Mouse (Mus musculus): ENCODE data around the gene Fgf11. TPM values are rescaled to one million over a fixed set of nuclear protein-coding genes. Genes with fewer than 3 reads are reported as not detected.

The Fgf11 gene
- polyA plus RNA-seq, 1 experiment: 2.8 TPM

GRCm38 (mm10) chr11:69818871-69819270 is 17.2 kb upstream of the Fgf11 start:
- WGBS: 88% methylated on average over 8 of the region's 8 CpGs
- no peak for DNase-seq (ENCODE audit: low read depth, low spot score)

GRCm38 (mm10) chr11:69818365-69818764 is 16.7 kb upstream of the Fgf11 start, which contains the start of gene Spem2:
Gene Spem2, minus strand, starts transcription at chr11:69818465.
- WGBS: 76% methylated on average over 2 of the region's 2 CpGs
- no peak for DNase-seq (ENCODE audit: low read depth, low spot score)

- no peak for DNase-seq (ENCODE audit: low read depth, low spot score)
- WGBS: 37% methylated on average over 12 of the region's 12 CpGs
These were observed 14.9 kb upstream of the Fgf11 start for GRCm38 (mm10) chr11:69816520-69816919.

- no peak for DNase-seq (ENCODE audit: low read depth, low spot score)
- WGBS: 78% methylated on average over 10 of the region's 10 CpGs
These were observed 13.5 kb upstream of the Fgf11 start, which contains the start of gene Gm39566 for GRCm38 (mm10) chr11:69815155-69815554. Gene Gm39566, minus strand, starts transcription at chr11:69815298.

GRCm38 (mm10) chr11:69810280-69810679 is 8.6 kb upstream of the Fgf11 start:
- DNase-seq (ENCODE audit: low read depth, low spot score): no peak

- no peak for DNase-seq (ENCODE audit: low read depth, low spot score)
- 74% methylated on average over 2 of the region's 2 CpGs for WGBS
These were observed 6.0 kb upstream of the Fgf11 start for GRCm38 (mm10) chr11:69807641-69808040.

- no peak for DNase-seq (ENCODE audit: low read depth, low spot score)
- WGBS: 92% methylated on average over 4 of the region's 4 CpGs
These were observed 4.7 kb upstream of the Fgf11 start for GRCm38 (mm10) chr11:69806378-69806777.

GRCm38 (mm10) chr11:69804972-69805909 is 3.6 kb upstream of the Fgf11 start, which contains the start of gene Tmem102:
Gene Tmem102, minus strand, starts transcription at chr11:69805624.
- no peak for DNase-seq (ENCODE audit: low read depth, low spot score)
- 20% methylated on average over 29 of the region's 29 CpGs for WGBS

GRCm38 (mm10) chr11:69804652-69804940 is 2.9 kb upstream of the Fgf11 start:
- DNase-seq (ENCODE audit: low read depth, low spot score): no peak
- 16% methylated on average over 12 of the region's 12 CpGs for WGBS

- DNase-seq (ENCODE audit: low read depth, low spot score): no peak
- 1% methylated on average over 60 of the region's 60 CpGs for WGBS
These were observed 2.4 kb upstream of the Fgf11 start for GRCm38 (mm10) chr11:69803786-69804651.

GRCm38 (mm10) chr11:69803328-69803727 is 1.7 kb upstream of the Fgf11 start:
- 3% methylated on average over 12 of the region's 12 CpGs for WGBS
- DNase-seq (ENCODE audit: low read depth, low spot score): no peak

GRCm38 (mm10) chr11:69802648-69803105 is 1.0 kb upstream of the Fgf11 start:
- no peak for DNase-seq (ENCODE audit: low read depth, low spot score)
- 1% methylated on average over 33 of the region's 33 CpGs for WGBS

- 6% methylated on average over 36 of the region's 36 CpGs for WGBS
These were observed 1.1 kb downstream of the Fgf11 start for GRCm38 (mm10) chr11:69800392-69801197.

GRCm38 (mm10) chr11:69800138-69800391 is 1.6 kb downstream of the Fgf11 start:
- DNase-seq (ENCODE audit: low read depth, low spot score): no peak
- WGBS: 44% methylated on average over 11 of the region's 11 CpGs

More at GRCm38 (mm10) chr11:69800392-69801197, 1.1 kb downstream of the Fgf11 start:
- no peak for DNase-seq (ENCODE audit: low read depth, low spot score)

GRCm38 (mm10) chr11:69799394-69800137 is 2.1 kb downstream of the Fgf11 start:
- 66% methylated on average over 12 of the region's 12 CpGs for WGBS
- DNase-seq (ENCODE audit: low read depth, low spot score): no peak

GRCm38 (mm10) chr11:69797924-69798323 is 3.7 kb downstream of the Fgf11 start:
- WGBS: 82% methylated on average over 7 of the region's 7 CpGs
- no peak for DNase-seq (ENCODE audit: low read depth, low spot score)

GRCm38 (mm10) chr11:69795983-69796435 is 5.6 kb downstream of the Fgf11 start:
- 5% methylated on average over 13 of the region's 13 CpGs for WGBS
- DNase-seq (ENCODE audit: low read depth, low spot score): no peak

GRCm38 (mm10) chr11:69795168-69795982 is 6.3 kb downstream of the Fgf11 start, which contains the start of gene Chrnb1:
Gene Chrnb1, minus strand, starts transcription at chr11:69795943.
- WGBS: under 1% methylated on average over 52 of the region's 52 CpGs
- DNase-seq (ENCODE audit: low read depth, low spot score): peak; percentile 99
